Mouse (Mus musculus): ENCODE data around the gene Lrrc71.

- TF ChIP-seq POLR2A (IDR thresholded peaks at IDR 0.05; ENCODE audit: insufficient read depth, low read depth, low read length): no peak
- TF ChIP-seq CTCF (IDR thresholded peaks at IDR 0.05; ENCODE audit: insufficient read depth, low read depth, low read length): no peak
These were observed 30.7 kb upstream of the Lrrc71 start for GRCm38 (mm10) chr3:87779086-87779485.
